Mouse (Mus musculus) right cerebral cortex, postnatal 36 days (tissue): ENCODE data around the gene Casc1.

Experiments used
- DNase-seq, 2 experiments: peaks; one replicate each; pipeline ENCODE4 v3.0.0; 2022; ENCODE audit warnings: low spot score in 2 of 2, mixed read lengths in 1 of 2

Gene Casc1

DNA sequence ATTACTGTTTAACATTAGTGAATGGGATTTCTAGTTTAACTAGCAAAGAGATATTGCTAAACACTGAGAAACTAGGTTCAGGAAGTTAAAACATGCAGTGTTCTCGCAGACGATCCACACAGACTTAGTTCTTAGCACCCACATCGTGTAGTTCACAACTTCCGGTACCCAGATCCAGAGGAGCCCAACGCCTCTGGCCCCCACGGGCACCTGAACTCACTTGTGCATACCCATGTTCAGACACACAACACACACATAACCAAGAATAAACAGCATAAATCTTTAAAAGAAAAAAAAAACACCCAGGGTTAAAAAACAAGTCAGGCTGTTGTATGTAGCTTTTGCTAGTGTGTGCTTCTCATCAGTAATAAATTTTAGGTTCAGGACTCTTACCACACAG is 6.4 kb downstream of the Casc1 start:
- no peak for DNase-seq

DNA sequence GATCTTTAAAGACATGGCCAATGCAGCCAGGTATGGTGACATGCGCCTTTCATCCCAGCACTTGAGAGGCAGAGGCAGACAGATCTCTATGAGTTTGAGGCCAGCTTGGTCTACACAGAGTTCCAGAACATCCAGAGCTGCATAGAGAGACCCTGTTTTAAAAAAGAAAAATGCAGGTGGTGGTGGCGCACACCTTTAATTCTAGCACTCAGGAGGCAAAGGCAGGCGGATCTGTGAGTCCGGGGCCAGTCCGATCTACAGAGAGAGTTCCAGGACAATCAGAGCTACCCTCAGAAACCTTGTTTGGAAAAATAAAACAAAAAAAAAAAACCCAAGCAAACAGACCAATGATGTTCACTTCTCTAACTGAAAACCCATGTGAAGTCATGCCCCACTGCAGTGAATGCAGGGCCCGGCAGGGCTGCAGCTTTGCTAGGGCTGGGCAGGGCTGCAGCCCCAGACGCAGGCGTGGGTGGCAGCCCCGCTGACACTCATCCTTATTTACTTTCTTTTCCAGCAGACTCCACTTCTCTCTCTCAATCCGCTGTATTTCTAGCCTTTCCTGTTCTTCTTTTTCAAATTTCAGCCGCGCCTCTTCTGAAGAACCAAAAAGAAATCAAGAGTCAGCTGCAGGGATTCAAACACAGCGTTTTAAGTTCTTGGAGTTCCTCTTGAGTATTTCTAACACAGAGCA is 8.2 kb downstream of the Casc1 start:
- no peak for DNase-seq

DNA sequence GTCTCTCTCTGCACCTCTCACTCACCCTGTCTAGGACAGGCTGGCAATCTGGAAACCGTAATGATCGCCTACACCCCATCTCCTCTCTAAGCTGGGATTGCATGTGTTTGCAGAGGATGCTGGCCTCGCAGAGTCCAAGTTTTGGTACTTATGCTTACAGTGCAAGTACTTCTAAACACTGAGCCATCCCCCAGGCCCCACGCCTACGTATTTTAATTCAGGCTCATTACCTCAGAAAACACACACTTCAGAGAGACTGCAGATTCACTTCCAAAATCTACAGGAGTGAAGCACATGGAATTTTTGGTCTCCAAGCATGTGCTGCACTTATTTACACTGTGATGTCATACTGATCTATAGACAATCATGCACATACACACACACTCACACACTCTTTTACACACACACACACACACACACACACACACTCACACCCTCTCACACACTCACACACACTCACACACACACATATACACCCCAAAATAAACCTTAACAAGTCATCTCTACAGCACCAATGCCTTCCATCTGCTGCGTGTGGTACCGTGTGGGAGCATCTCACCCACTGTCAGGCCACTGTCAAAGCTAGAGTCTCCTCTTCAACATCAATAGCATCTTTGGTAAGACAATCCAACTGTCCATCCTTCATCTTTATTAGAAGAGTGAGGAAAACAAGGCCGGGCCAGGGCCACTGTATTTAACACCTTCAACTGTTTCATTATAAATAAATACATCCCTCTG is 12.7 kb downstream of the Casc1 start:
- peak in 1 of 2 experiments; percentile 36 for DNase-seq

DNA sequence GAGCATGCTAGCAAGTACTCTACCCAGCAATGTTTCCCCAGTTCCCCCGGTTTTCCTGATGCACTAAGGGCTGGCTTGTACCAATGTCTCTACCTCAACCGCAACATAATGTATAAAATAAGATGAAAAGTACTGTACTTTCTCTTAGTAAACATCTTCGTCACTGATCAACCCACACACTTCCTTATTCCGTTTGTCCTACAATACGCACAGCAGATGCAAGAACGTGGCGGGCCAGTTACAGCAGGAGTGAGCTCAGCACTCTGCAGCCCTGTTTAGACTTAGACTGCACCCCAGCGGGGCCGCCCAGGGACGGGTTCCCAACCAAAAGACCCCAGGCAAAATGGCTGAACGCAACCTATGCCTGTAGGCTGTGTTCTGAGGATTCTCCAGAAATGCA is 17.4 kb downstream of the Casc1 start:
- DNase-seq, result no peak

DNA sequence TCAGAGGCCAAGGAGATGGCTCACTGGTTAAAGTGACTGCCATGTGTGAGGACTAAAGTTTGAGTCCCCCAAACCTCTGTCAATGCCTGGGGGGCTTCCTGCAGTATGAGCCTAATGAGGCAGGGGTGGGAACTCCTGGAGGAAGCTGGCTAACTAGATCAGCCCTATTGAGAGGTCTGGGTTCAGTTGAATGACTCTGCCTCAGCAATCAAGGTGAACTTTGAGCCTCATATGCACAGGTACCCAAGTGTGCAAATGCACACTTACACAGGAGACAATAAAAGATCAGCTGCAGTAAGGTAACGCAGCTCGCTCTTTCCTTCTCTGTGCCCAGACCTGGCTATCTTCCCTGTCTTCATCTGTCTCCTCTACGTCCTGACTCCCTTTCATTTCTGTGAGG is 17.8 kb downstream of the Casc1 start:
- no peak for DNase-seq

DNA sequence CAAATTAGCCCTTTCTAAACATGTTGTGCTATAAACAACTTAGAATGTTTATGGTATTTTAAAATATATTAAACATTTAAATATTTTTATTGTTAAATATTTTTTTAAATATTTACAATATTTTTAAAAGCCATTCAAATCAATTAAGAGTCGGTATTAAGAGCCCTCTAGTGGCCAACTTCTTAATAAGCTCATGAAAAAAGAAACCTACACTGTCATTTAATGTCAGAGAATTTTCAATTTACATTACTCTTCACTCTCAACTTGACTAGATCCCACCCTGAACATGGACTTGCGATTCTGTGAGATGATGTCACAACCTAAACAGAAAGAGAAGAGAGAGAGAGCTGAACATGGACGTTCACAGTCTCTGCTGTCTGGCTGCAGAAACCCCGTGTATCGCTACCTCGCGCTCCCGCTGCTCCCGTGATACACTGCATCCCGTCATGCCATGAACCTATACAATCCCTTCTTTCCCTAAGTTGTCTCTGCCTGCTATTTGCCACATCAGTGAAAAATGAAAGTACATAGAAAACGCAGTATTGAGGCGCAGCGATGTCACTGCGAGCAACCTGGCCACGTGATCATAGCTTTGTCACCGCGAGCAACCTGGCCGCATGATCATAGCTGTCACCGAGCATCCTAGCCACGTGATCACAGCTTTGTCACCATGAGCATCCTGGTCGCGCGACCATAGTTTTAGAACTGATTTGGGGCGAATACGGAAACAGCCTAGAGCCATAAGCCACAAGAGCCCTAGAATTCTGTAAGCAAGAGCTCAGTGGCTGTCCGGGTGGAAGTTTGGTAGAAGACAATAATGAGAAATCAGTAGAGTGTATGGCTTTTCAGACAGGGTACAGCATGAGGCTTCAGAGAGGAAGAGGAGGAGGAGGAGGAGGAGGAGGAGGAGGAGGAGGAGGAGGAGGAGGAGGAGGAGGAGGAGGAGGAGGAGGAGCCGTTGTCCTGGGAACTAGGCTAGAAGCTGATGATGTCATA is 23.4 kb downstream of the Casc1 start:
- DNase-seq, result peak; percentile 45 to 61

DNA sequence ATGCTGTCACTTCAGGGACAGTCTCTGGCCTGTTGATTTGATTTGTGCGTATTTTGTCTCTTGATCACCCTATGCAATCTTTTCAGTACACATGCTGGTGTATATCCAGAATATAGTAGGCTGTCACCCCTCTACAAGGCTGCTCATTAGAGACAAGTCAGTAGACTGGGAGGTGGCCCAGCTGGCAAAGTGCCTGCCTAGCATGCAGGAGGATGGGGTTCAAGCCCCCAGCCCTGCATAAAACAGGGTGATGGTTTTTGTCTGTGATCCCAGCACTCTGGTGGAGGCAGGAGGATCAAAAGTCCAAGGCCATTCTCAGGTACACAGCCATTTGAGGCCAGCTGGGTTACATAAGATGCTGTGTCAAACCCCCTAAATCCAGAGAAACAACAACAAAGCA is 24.7 kb downstream of the Casc1 start:
- DNase-seq, result no peak

DNA sequence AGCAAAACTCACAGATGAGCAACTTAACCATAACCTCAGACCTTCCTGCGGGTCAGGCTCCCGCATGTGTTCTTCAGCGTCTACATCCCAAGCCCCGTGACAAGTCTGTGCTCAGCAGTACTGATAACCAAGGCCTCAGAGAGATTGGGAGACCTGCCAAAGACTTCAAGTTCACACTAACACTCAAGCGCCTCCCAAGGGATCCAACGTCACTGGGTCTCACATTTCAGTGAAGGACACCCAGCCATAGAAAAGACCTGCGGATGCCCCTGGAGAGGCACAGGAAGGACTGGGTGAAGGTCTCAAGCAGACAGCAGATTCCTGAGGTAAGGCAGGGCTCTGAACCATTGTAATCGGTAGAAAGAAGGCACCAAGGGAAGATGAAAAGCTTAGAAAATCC is 28.8 kb downstream of the Casc1 start:
- no peak for DNase-seq

DNA sequence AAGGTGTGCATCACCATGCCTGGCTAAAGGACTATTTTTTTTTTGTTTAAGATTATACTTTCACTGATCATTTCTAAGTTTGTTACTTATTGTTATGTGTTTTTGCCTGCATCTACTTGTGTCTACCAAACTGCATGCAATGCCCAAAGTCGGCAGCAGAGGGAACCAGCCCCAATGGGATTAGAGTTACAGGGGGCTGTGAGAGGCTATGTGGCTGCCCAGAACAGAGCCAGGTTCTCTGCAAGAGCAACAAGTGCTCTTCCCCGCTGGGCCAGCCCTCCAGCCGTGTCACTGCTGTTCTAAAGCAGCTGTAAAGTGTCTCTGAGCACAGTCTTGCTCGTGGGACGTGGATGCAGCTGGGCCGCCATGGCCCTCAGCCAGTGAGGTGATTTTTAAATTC is 31.1 kb downstream of the Casc1 start:
- DNase-seq, result no peak

DNA sequence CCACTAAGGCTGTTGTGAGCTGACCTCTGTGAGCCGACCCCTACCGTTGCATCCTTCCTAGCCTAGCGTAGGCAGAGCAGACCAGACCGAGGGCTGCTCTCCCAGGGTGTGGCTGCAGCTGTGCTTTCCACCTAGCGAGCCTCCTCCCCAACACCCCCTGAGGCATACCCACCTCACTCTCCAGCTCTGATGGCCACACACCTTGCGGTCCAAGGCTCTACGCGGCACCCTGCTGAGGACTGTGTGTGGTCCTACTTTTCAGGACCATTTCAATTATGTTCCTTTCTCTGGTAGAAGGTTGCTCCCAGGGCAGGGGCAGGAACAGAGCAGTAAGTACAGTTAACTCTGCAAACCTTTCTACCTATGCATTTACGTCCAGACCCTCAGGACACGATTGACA is 34.3 kb downstream of the Casc1 start:
- DNase-seq, result no peak

DNA sequence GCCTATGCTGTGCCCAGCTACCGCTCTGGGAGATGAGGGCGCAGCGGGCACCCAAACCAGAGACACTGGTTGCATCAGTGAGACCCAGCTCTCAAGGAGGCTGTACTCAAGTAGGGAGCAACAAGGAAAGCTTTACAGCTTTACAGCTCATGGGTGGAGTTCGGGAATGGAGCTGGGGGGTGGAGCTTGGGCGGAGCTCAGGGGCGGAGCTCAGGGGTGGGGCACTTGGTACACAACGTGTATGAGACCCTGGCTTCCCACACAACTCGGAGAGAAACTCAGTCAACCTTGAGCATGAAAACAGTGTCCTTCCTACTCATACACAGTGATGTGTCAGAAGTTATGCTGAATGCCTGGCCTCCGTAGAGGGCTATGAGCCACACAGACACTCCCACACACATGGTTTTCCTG is 35.2 kb downstream of the Casc1 start:
- no peak for DNase-seq

DNA sequence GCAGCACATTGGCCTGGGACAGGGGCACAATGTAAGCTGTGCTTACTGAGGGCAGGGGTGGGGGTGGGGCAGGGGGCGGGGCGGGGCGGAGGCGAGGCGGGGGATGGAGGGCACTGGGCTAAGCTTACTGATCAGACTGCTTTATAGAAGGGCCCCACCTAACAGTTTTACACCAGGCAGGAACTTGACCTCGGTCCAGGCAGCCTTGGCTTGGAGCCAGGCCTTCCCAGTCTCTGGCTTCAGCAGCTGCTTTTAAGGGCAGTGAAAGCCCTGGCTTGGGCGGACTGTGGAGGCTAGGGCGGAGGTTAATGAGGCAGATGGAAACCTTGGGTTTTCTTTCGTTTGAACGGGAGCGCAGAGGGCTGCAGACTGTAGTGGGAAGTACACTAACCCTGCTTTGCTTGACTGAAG is 37.0 kb downstream of the Casc1 start:
- DNase-seq, result no peak

DNA sequence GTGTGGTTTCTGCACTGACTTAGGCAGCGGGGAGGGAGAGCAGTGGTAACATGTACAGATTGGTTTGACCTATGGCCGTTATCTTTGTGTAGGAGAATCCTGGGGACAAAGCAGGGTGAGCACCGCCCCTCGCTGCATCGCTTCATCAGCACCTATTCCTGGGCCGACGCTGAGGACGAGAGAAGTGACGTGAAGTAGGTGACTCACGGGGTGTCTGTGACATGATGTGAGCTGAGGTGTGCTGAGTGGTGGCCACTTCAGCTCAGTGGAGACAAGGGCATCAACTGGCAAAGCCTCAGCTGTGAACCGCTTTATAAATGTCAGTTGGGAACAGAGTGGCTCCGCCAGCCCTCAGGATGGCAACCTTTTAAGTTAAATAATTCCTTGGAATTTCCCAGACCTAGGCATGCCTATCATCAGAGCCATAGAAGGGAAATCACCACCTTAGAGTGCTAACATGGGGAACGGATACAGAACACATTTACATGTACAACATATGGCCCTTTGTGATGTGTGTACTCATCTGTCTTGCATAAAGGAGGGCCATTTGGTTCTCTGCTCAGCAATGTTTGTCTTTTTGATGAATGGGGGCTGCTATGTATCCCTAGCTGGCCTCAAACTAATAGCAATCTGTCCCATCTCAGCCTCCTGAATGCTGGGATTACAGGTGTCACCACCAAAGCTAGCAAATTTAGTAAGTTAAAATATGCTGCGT is 38.8 kb downstream of the Casc1 start:
- DNase-seq, result no peak

DNA sequence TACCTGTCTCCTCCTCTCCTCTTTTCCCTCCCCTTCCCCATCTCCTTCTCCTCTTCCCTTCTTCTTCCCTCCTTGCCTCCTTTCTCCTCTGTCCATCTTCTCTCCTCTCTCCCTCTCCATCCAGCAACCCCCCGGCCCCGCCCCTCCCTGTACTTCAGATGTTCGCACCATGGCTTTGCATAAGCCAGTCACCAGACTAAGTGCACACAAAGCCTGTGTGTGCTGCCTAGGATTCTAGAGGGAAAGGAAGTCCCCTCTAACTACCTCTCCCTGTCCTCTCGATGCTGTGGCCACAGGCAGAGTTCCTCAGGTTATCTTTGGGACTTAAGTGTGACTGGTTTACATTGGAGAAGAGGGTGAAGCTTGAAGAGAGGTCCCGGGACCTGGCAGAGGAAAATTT is 50.2 kb downstream of the Casc1 start:
- DNase-seq, result no peak

DNA sequence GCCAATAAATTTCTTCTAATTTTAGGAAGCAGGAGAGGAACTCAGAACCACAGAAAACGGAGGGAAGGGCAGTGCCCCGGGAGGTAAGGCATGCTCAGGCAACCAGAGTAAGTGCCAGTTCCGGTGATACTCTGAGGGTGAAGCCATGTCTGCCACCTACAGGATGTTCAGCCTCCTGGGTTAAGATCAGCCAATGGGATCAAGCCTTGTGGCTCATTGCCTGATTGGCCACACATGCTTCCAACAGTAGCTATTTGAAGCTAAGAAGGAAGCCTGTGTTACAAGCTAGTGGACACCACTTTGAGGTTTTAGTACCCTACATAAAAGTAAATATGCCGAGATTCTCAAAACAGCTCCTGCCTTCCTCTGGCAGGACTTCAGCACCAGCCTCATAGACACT is 52.2 kb downstream of the Casc1 start:
- DNase-seq, result no peak

DNA sequence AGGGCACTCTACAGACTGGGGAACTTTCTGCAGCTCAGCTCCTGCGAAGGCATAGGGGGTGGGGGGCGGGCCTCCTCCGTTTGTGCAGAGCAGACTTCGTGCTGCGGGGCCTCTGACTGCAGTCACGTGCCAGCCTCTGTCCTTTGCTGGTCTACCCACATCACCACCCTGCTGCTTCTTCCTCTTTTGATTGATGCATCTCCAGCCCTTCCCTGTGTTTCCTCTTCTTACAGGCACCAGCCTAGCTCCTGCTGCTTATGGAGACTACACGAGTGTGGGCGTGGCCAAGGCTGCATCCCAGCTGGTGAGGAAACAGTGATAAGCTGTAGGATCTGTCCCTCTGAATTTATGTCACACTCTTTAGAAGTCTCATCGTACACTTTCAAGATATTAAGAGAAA is 61.8 kb downstream of the Casc1 start:
- peak in 1 of 2 experiments; percentile 5 for DNase-seq

DNA sequence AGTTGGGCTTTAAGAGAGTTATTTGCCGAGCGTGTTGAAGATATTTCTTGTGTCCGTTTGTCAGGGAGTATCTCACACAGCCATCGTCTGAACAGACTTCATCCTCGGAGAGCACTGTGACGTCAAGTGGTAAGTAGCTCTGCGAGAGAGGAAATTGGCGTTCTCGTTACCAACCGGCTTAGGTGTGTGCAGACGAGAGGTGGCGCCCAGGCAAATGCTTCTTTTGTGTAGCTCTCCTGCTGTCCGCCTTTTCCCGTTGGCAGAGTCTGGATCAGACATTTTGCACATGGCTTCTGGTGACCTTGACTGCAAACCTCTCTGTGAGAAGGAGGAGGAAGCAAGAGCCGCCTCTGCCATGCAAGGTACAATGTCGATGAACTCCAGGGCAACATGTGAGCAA is 63.1 kb downstream of the Casc1 start:
- DNase-seq, result no peak

DNA sequence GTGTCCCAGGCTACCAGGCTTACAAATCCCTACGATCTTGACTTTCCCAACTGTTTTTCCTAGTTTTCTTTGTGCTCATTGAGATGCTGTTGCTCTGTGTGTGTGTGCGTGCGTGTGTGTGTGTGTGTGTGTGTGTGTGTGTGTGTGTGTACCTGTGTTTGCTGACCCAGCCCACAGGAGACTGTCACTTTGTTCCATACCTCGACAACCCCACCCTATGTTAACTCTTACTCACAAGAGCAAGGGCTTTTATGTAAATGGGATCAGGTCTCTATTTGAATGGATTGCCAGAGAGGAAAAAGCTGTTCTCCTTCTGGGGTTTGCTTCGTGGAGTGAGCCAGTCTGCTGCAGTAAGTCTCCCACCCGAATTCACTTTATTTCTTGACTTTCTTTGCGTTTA is 65.6 kb downstream of the Casc1 start:
- no peak for DNase-seq

DNA sequence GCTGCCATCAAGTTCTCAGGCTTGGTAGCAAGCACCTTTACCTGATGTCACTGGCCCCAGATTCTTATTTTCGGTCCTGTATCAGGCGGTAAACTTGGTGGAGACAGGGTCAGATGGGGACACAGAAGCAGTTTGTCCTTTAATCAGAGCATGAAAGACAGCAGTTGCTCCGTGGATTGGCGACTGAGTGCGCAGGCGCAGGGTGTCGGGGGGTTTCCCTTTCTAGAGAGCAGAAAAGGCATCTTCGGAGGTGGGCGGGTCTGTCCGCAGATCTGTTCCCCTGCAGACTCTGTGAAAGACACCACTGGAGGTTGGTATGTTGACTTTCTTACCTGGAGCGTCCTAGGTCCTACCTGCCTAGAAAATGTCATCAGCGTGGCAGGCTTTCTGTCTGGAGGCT is 69.0 kb downstream of the Casc1 start:
- DNase-seq, result no peak

DNA sequence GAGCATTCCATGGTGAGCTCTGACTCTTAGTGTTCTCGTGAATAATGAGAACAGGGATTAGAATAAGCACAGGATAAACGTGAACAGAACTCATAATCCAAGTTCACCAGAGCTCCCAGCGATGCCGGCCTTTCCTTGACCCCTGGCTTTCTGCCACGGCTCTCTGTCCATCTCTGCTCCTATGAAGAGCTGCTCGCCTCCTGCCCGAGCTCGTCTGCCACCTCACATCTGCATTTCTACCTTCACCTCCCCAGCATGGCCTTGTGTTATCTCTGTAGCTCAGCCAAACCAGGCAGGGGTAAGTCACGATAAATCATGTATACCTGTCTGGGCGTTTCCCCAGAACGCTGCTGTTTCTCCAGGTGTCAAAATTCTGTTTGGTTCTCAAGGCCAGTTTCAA is 70.1 kb downstream of the Casc1 start:
- no peak for DNase-seq

DNA sequence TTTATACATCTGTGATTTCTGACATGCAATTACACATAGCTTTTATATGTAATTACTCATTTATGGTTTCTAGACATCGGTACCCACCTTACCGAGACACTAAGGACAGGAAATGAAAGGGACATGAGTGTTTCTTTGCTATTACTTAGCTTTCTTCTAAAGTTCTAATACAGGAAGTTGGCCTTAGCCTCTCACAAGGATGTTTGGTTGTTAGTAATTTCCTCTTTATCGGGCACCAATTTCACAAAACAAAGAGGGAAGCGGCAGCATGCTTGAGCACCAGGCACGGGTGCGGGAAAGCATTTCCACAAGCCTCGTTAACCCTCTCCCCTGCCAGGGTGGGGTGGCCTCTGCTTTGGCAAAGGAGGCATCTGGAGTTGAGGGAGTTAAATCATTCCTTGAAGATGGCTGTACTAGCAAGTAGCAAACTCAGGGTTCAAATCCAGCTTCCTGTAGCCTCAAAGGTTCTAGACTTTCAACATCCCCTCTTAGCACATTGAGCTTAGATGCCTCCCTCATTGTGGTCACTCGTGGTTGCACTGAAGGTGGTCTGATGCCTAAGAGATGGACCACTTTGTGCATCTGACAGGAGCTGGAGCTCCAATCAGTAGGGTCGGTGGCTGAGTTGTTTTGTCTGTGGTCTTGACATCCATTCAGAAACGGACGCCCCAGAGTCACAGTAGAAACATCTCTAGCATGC is 70.9 kb downstream of the Casc1 start:
- DNase-seq, result no peak
